Mouse (Mus musculus) embryonic facial prominence, embryonic 10.5 days (tissue): ENCODE data around the gene Hs6st3. TPM values are rescaled to one million over a fixed set of nuclear protein-coding genes. Genes with fewer than 3 reads are reported as not detected.

Source experiments
- DNase-seq: peaks from one replicate; pipeline ENCODE4 v3.0.0-alpha.2; 2017; ENCODE audit warnings: low spot score
- H3K27ac ChIP-seq: fragments of 300-500 bp; sonication (generic); replicated peaks from 2 replicates; pipeline ENCODE4 v1.5.1; 2016; ENCODE audit warnings: mild to moderate bottlenecking
- H3K27me3 ChIP-seq: fragments of 300-500 bp; sonication (generic); replicated peaks from 2 replicates; pipeline ENCODE4 v1.6.1; 2016; ENCODE audit warnings: low read depth, mild to moderate bottlenecking; ENCODE audit not compliant: poor library complexity, severe bottlenecking
- H3K36me3 ChIP-seq: fragments of 300-500 bp; sonication (generic); replicated peaks from 2 replicates; pipeline ENCODE4 v1.6.1; 2016; ENCODE audit warnings: mild to moderate bottlenecking, moderate library complexity
- H3K4me1 ChIP-seq: fragments of 300-500 bp; sonication (generic); 2 replicates; pipeline ENCODE4 v1.6.1; 2016
- H3K4me3 ChIP-seq: fragments of 300-500 bp; sonication (generic); 2 replicates; pipeline ENCODE4 v1.5.1; 2016; ENCODE audit warnings: mild to moderate bottlenecking, moderate library complexity
- H3K9me3 ChIP-seq: fragments of 300-500 bp; sonication (generic); 2 replicates; pipeline ENCODE4 v1.6.1; 2016; ENCODE audit warnings: mild to moderate bottlenecking
- WGBS: fragments of 180-500 bp; shearing (Covaris S2); methylation state at CpG from one replicate; pipeline ENCODE4 v1.1.7; 2016; 5-methylcytosine and 5-hydroxymethylcytosine counted together
- polyA plus RNA-seq: library from polyadenylated mRNA; unstranded; fragments of >200 nt; fragmentation: Nextera tagmentation; extraction: Ambion mirVana; gene quantifications from 2 replicates; pipeline ENCODE4 v1.2.1, GENCODE M21; 2016

The Hs6st3 gene
- polyA plus RNA-seq, 1 experiment from 2014 or later = not detected

DNA sequence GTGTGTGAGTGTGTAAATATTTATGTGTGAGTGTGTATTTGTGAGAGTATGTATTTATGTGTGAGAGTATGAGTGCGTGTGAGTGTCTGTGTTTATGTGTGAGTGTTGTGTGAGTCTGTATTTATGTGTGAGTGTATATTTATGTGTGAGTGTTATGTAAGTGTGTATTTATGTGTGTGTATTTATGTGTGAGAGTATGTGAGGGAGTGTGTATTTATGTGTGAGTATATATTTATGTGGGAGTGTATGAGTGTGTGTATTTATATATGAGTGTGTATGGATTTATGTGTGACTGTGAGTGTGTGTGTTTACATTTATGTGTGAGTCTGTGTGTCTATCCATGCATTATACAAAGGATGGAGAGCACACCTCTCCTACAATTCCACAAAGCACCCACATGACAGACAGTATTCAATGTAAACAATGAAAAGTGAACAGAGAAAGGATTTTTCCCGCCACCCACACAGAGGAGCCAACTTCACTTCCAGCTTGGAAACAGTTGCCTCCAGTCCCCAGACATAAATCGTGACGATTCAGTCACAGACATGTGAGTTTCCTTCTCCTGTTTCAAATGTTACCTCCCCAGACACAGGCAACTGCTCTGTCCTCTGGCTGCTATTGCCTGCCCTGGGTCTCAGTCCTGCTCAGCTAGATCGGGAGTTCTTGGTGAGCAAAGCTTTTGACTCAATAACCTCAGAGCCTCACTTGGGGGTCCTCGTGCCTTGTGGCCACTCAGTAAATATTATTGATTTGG is 780.3 kb downstream of the Hs6st3 start:
- Histone ChIP-seq H3K27me3 (no peaks in the 10 kb centered on the region), H3K36me3 (no peaks in the 10 kb centered on the region), H3K4me3 (no peak overlapping the region), H3K27ac (no peak overlapping the region), H3K4me1 (no peaks in the 10 kb centered on the region), H3K9me3 (no peaks in the 10 kb centered on the region)
- DNase-seq = no peak
- 82% methylated on average over 6 of the region's 6 CpGs for WGBS

DNA sequence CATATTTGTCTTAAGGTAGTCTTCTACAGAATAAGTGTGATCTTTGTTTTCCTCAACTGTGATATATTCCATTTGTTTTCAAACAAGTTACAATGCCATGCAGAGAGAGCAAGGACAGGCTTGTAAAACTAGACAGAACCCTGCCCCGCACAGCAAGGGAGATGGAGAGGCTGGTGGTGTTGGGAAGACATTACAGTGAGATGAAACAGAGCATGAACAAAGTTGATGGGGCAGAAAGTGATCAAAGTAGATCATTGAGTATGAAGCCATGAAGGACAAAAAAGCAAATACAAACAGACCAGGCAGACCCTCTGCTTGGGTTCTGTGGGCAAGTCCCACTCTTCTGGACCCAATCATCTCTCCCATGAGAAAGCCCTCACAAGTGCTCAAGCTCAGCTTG is 781.0 kb downstream of the Hs6st3 start:
- no peak for DNase-seq
- no peaks in the 10 kb centered on the region for H3K27me3 ChIP-seq
- no peak overlapping the region for H3K27ac ChIP-seq
- H3K4me3 ChIP-seq = no peak overlapping the region
- no peaks in the 10 kb centered on the region for H3K9me3 ChIP-seq
- no peaks in the 10 kb centered on the region for H3K4me1 ChIP-seq
- H3K36me3 ChIP-seq = no peaks in the 10 kb centered on the region
- 92% methylated on average over 1 of the region's 1 CpGs for WGBS

Other genes starting within 250 kb of the Hs6st3 start
- gene Dzip1, start 212.9 kb upstream of the Hs6st3 start, polyA plus RNA-seq = 23.3 and 25.5 TPM in 2 replicates
- 32.8 and 36.4 TPM in 2 replicates for gene Dnajc3, start 200.4 kb upstream of the Hs6st3 start, polyA plus RNA-seq
- gene Uggt2, start 38.9 kb upstream of the Hs6st3 start, polyA plus RNA-seq = 14.5 and 17.3 TPM in 2 replicates